13 mouse cellular contexts compared by ENCODE assay signal in the genomic region with DNA sequence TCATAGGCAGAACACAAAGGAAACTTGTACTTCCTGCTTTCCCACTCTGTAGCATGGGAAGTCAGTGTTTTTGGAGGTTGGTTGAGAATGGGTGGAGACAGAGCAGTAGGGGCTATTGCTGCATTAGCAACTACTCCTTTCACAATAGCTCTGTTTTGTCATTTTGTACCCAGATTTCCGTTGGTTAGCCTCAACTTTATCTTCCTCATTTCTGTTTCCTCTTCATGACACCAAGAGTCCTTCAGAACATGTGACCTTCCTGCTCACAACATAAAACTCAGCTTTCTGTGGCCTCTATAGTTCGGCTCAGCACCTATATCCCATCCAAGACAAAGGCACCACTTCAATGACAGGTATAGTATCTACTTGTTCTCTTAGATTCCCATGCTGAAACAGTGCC. TPM values are rescaled to one million over a fixed set of nuclear protein-coding genes. Genes with fewer than 3 reads are reported as not detected.
DNase-seq lines count a peak whose midpoint lies in the region; ATAC-seq and TF ChIP-seq lines count a peak whose summit lies in the region.
"Had no signal": no experiment of that assay in that cellular context is flagged by ENCODE, and none has a peak within 500 bp of the region (broad histone marks: within the 10 kb centered on the region; RNA-seq: fewer than 3 reads in every experiment).

No protein-coding gene starts in this region.

- H3K4me3 ChIP-seq in kidney, postnatal 0 days (replicated peaks; ENCODE audit: low read depth, low read length) = no peak overlapping the region
- H3K4me3 ChIP-seq in kidney, embryonic 14.5 days (ENCODE audit: low read length) = no peak overlapping the region
- no peak overlapping the region for H3K4me3 ChIP-seq in G1E (ENCODE audit: low read depth, low read length)
- H3K4me3 ChIP-seq: limb, embryonic 12.5 days; neural tube, embryonic 15.5 days had no signal

- no peak overlapping the region for H3K9ac ChIP-seq in kidney, postnatal 0 days (ENCODE audit: low read depth, low read length)
- H3K9ac ChIP-seq in kidney, embryonic 14.5 days (ENCODE audit: low read depth, low read length) = no peak overlapping the region
- H3K9ac ChIP-seq: limb, embryonic 12.5 days; neural tube, embryonic 15.5 days had no signal

- ATAC-seq in kidney, postnatal 0 days (replicated peaks; ENCODE audit: low FRiP score, low read depth) = no peak
- ATAC-seq in kidney, embryonic 14.5 days (ENCODE audit: low FRiP score, low TSS enrichment) = no peak
- peak; percentile 80 for ATAC-seq in G1E (ENCODE audit: extremely low read depth, insufficient number of reproducible peaks, low FRiP score, poor library complexity, severe bottlenecking)
- ATAC-seq in monocyte, adult 5-6 weeks (replicated peaks; ENCODE audit: insufficient number of reproducible peaks, low FRiP score, low TSS enrichment, poor library complexity, severe bottlenecking) = peak; percentile 80
- ATAC-seq: intestine, postnatal 0 days had no signal

- no peaks in the 10 kb centered on the region for H3K9me3 ChIP-seq in kidney, postnatal 0 days (replicated peaks; ENCODE audit: low read length)
- no peaks in the 10 kb centered on the region for H3K9me3 ChIP-seq in kidney, embryonic 14.5 days (ENCODE audit: control insufficient read depth, low read length)
- no peaks in the 10 kb centered on the region for H3K9me3 ChIP-seq in G1E (replicated peaks)
- H3K9me3 ChIP-seq: limb, embryonic 12.5 days; neural tube, embryonic 15.5 days had no signal

- WGBS in kidney, postnatal 0 days = 50% methylated on average over 2 of the region's 2 CpGs
- WGBS in kidney, embryonic 14.5 days = 68% methylated on average over 2 of the region's 2 CpGs

- TF ChIP-seq CTCF in kidney, postnatal 0 days (IDR thresholded peaks at IDR 0.05; ENCODE audit: low read depth) = no peak
- no peak for TF ChIP-seq CTCF in G1E (IDR thresholded peaks at IDR 0.05; ENCODE audit: low read depth, low read length)

- H3K27ac ChIP-seq in kidney, postnatal 0 days = no peak overlapping the region
- no peak overlapping the region for H3K27ac ChIP-seq in kidney, embryonic 14.5 days (ENCODE audit: low read depth, low read length)
- H3K27ac ChIP-seq: limb, embryonic 12.5 days; neural tube, embryonic 15.5 days had no signal

- no peaks in the 10 kb centered on the region for H3K27me3 ChIP-seq in kidney, postnatal 0 days (ENCODE audit: insufficient read depth, low read length)
- H3K27me3 ChIP-seq in kidney, embryonic 14.5 days (ENCODE audit: control insufficient read depth, insufficient read depth, low read length) = no peaks in the 10 kb centered on the region
- no peaks in the 10 kb centered on the region for H3K27me3 ChIP-seq in G1E (ENCODE audit: insufficient read depth, low read length)
- H3K27me3 ChIP-seq: limb, embryonic 12.5 days; neural tube, embryonic 15.5 days had no signal

- H3K4me1 ChIP-seq in kidney, postnatal 0 days (replicated peaks; ENCODE audit: insufficient read depth, low read length) = no peaks in the 10 kb centered on the region
- H3K4me1 ChIP-seq in kidney, embryonic 14.5 days (ENCODE audit: control insufficient read depth, insufficient read depth, low read length) = no peaks in the 10 kb centered on the region
- no peaks in the 10 kb centered on the region for H3K4me1 ChIP-seq in G1E (ENCODE audit: insufficient read depth, low read depth, low read length)
- H3K4me1 ChIP-seq: limb, embryonic 12.5 days; neural tube, embryonic 15.5 days had no signal

- peak; percentile 0 for DNase-seq in kidney, postnatal 0 days (ENCODE audit: low spot score)
- no peak for DNase-seq in G1E (ENCODE audit: low spot score)
- peak; percentile 0 for DNase-seq in induced T-regulatory cell, adult 2 months (ENCODE audit: low read depth)
- DNase-seq in urinary bladder, postnatal 10 days (ENCODE audit: low spot score) = no peak
- no peak for DNase-seq in gastrocnemius, postnatal 25 days
- DNase-seq: midbrain, embryonic 14.5 days had no signal

- H3K36me3 ChIP-seq in kidney, postnatal 0 days (ENCODE audit: insufficient read depth, low read length) = no peaks in the 10 kb centered on the region
- H3K36me3 ChIP-seq in kidney, embryonic 14.5 days (ENCODE audit: control insufficient read depth, insufficient read depth, low read length) = no peaks in the 10 kb centered on the region
- H3K36me3 ChIP-seq in G1E (replicated peaks) = no peaks in the 10 kb centered on the region
- H3K36me3 ChIP-seq: limb, embryonic 12.5 days; neural tube, embryonic 15.5 days had no signal

- H3K4me2 ChIP-seq in kidney, postnatal 0 days (ENCODE audit: low read length) = no peak overlapping the region
- no peak overlapping the region for H3K4me2 ChIP-seq in kidney, embryonic 14.5 days (replicated peaks; ENCODE audit: low read depth, low read length)
- H3K4me2 ChIP-seq: limb, embryonic 12.5 days; neural tube, embryonic 15.5 days had no signal

RNA-seq across cellular contexts. Expression of a gene that starts 53.6 kb away (rescaled TPM):
- not detected in 2 replicates for polyA plus RNA-seq in kidney, postnatal 0 days (2015; fragmentation: Nextera tagmentation; extraction: Ambion mirVana)
- not detected in 2 replicates for polyA plus RNA-seq in kidney, embryonic 14.5 days (2014; fragmentation: Nextera tagmentation; extraction: Ambion mirVana)
- total RNA-seq in G1E (2014; fragmentation: Nextera tagmentation) (not detected in 2 replicates), G1E (2017) (0.27 TPM in 1 of 2 replicates, not detected in the other)
- not detected in 2 replicates for polyA plus RNA-seq in G1E (2012)
- total RNA-seq in monocyte, adult 5-6 weeks (2017) = not detected in 3 replicates
- total RNA-seq in gastrocnemius, postnatal 25 days (2021) = not detected
- total RNA-seq: gastrocnemius, adult 18-20 months; layer of hippocampus, adult 8-10 months had no signal
- polyA plus RNA-seq: intestine, postnatal 0 days; limb, embryonic 12.5 days; midbrain, embryonic 14.5 days; neural tube, embryonic 15.5 days had no signal

Comparison
In these comparisons a context has a peak if more than half of its experiments do, and no peak if none do; other contexts are left out.
1. ATAC-seq: peak in G1E (single experiment) and monocyte, adult 5-6 weeks (single experiment); none in kidney, postnatal 0 days (single experiment) and kidney, embryonic 14.5 days (single experiment).
2. DNase-seq: peak in kidney, postnatal 0 days (single experiment) and induced T-regulatory cell, adult 2 months (single experiment); none in G1E (single experiment), urinary bladder, postnatal 10 days (single experiment) and gastrocnemius, postnatal 25 days (single experiment).